Mouse (Mus musculus): ENCODE results near the gene Atrnl1. TPM values are rescaled to one million over a fixed set of nuclear protein-coding genes. Genes with fewer than 3 reads are reported as not detected.
A peak's percentile ranks its signal among the peaks of the same experiment; 100 is the strongest.

Atrnl1 gene
- total RNA-seq, 2 experiments from 2014 or later = 24.9 to 25.6 TPM

DNA sequence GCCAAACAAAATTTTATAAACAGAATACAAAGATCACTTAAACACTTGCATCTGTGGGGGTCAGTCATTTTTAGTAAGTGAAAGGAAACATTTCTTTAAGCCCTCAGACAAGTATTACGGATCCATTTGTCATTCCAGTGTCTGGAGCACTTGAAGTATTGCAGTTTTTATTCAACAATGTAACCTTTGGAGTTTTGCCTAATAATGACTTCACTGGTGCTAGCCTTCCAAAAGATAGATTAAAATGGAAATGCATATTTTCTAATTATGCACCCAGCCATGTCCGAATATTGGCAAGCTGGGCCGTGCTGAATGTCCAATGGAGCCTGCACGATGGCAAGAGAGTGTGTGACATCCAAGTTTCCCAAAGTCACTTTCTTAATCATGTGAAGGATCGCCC lies 513.7 kb downstream of the Atrnl1 start:
- no peak for DNase-seq

GRCm38 (mm10) chr19:58125010-58125409 lies 514.2 kb downstream of the Atrnl1 start:
- no peak for DNase-seq

DNA sequence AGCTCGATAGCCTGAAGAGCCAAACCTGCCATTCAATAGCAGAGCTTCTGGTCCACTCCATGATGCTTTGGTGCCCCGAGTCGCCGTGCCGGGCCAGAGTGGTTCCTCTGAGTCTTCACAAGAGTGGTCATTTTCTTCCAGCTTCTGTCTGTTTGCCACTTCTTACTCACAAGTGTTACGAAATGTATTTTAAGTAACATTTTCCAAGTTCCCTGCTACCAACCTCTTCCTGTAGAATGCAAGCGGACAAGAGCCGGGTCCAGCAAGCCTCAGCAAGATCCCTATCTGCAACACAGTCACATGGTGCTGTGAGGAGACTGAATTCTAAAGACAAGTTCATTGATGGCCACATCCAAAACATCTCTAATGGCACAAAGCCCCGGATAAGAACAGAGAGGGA lies 521.1 kb downstream of the Atrnl1 start:
- DNase-seq = no peak

- no peak for DNase-seq
These were observed 529.5 kb downstream of the Atrnl1 start for GRCm38 (mm10) chr19:58140191-58140784.

DNA sequence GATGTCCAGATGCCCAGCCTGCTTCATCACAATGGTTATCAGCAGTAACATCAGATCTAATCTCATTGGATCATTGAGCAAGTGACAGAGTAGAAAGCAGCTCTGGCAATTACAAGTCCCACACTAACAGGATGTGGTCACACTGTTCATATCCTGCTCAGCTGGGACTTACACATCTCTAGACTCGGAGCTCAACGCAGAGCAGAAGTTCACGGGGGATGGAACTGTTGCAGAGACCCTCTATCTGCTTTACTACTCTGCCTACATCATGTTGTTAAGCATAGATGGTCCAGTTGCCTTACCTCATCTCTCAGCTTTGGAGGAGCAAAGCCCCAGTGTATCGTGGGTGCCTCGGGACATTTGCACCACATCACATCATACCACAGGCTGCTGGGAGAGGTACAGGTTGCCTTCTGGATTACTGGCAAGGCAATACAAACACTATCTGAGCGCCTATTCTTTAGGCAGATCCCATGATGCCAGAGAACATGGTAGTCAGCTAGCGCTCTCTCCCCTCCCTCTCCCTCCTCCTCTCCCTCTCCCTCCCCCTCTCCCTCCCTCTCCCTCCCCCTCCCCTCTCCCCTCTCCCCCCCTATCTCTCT lies 533.1 kb downstream of the Atrnl1 start:
- DNase-seq = no peak

GRCm38 (mm10) chr19:58145521-58145920 lies 534.7 kb downstream of the Atrnl1 start:
- peak; percentile 55 for DNase-seq

GRCm38 (mm10) chr19:58151257-58151656 lies 540.4 kb downstream of the Atrnl1 start:
- DNase-seq = no peak

DNA sequence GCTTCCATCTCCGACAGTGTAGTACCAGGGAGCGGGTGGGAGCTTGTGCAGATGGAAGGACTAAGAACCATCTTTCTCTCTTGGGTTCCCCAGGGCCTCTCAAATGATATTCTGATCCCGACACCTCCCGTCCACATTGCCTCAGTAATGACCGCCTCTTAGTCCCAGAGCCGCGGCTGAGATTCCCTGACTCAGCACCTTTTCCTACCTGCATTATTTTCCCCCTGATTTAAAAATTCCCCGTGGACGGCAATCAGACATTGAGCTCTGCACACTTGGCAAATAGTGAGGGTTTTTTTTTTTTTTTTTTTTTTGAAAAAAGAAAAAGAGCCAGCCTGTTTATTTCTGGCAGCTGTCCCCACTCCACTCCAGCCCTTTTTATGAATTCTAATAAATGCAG lies 550.7 kb downstream of the Atrnl1 start:
- DNase-seq = no peak

GRCm38 (mm10) chr19:58164896-58165634 lies 554.2 kb downstream of the Atrnl1 start:
- no peak for DNase-seq

DNA sequence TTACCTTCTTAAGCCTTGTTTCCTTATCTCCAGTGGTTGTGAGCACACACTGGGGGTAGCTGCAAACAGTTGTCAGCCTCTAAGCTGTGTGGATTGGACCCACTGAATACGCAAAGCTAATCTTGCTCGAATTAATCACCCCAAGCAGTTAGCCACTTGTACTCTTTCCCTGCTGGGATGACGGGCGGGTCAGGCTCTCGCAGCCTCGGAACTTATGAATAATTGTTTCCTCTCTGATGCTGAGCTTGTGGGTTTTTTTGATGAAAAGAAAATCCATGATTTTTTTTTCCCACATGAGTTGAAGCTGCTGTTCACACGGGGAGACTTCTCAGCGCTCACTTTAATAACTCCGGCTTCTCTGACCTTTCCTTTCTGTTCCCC lies 554.8 kb downstream of the Atrnl1 start:
- no peak for DNase-seq

DNA sequence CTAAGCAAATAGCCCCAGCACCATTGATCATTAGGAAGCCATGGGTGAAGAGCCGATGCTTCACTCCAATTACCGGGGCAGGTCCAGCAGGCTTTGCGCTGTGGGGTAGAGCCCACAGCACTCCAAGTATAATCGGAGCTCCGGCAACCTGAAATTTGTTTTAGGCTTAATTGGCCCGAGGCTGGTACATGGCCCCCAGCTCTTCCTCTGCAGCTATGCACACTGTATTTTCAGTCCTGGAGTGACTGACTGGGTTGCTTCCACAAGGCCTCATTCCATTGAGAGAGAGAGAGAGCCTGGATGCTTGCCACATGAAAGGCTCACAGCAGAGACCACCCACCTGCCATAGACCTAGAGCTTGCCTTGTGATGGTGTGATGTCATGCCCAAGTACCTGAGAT lies 555.3 kb downstream of the Atrnl1 start:
- DNase-seq = no peak

GRCm38 (mm10) chr19:58178410-58178809 lies 567.6 kb downstream of the Atrnl1 start:
- DNase-seq = no peak

DNA sequence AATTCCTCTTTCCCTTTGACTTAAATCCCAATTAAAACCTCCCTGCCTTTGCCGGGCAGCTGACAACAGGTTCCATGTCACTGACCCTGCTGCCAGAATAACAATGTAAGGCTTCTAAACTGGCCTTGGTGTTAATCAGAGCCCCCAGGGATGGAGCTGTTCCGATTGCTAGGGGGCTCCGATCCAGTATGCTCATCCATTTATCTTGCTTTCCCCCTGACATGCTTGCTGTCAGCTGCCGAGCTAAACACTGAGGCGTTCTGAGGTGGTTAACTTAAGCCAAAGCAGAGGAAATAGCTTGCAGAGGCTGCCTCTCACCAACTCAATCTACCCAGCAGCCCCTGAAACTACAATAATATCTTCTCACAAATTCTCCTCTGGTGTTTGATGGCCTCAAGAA lies 569.9 kb downstream of the Atrnl1 start:
- no peak for DNase-seq

Small RNAs within 50 kb of the gene (microRNA-seq; reads per million reads assigned to microRNA genes)
- gene Mir5623 = 0.41 to 2.1 reads per million in 2 experiments

Other genes with a start within 250 kb of the Atrnl1 start
- gene Trub1, start 158.1 kb upstream of the Atrnl1 start, total RNA-seq (2021) = 1 to 10 TPM; 6.4 to 7.6 TPM

All from heart, postnatal 4 days (tissue).